Mouse (Mus musculus) CH12.LX (cell line): ENCODE data around the gene Add2.

ENCODE experiments used
- POLR2A ChIP-seq: IDR thresholded peaks from 2 replicates; pipeline ENCODE4 v1.6.1; 2011; ENCODE audit warnings: low read depth, mild to moderate bottlenecking, improper control_type of control experiment, low read length
- SMC3 ChIP-seq: IDR thresholded peaks from 2 replicates; pipeline ENCODE4 v1.6.1; 2011; ENCODE audit warnings: low read depth, low read length, improper control_type of control experiment

DNA sequence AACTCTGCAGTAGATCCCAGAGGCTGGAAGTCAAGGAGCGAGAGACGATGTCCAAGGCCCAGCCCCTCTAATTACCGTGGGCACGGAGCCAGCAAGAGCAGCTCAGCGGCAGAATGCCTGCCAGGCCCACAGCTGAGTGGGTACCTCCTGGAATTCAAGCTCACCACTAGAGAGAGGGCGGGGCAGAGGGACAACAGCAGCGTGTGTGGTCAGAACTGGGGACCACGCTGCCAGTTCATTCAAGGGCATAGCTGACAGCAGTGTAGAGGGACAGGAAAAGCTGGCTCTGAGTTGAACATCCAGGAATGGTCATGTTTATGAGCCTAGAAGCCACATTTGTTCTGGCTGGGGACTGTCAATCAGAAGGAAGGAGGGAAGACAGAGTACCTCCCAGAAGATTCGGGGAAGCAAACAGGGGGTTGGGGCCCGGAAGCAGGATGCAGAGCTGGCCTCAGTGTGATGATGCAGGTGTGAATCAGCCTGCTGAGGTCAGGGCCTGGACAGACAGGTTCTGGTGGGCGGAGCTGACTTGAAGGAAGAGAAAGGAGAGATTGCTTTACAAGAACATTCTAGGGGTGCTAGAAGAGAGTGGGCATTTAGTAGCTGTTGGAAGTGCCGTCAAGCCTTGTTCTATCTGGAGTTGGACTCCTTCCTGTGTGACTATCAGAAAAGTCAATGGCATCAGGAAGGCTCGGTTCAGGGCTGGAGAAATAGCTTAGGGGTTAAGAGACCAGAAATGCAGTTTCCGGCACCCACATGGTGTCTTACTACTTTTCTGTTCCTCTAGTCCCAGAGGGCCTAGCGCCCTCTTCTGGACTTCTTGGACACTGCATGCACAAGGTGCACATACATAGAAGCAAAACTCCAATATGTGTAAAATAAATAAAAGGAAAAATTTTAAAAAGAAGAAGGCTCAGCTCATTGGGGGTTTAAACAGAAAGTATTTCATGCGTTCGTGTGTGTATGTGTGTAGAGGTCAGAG lies 129.1 kb downstream of the Add2 start:
- TF ChIP-seq SMC3 (no peak), POLR2A (no peak)
